Mouse (Mus musculus) naive thymus-derived CD4-positive, alpha-beta T cell, adult 2 months (primary cell): ENCODE measurements around the gene Kng2.
"Not testable (repeated sequence)": the region's sequence is repeated elsewhere in the genome, so short reads cannot be mapped to it uniquely, and the experiment has no call there.

Experiments
- DNase-seq: peaks from one replicate; pipeline ENCODE4 v3.0.0-alpha.2; 2011; ENCODE audit warnings: low read depth

Gene Kng2

GRCm38 (mm10) chr16:23028966-23029600 lies at the start of gene Kng2:
Gene Kng2, minus strand, starts transcription at chr16:23029482.
- DNase-seq, result not testable (repeated sequence)

DNA sequence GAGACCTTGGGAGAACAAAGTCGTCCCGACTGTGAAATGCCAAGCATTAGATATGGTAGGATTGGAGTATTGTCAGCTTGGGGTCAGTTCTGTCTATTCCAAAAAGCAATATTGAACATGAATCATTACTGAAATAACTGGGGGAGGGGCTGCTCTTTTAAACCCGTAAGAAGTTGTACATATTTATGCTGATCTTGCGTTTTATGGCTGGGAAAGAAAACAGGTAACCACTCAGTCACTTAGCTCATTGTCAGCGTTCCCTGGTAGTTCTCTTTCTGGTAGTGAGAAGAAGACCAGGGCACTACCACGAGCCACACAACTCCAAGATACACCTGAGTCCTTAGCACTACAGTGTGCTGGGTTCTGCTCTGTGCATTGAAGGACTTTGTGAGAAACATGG lies 48.2 kb upstream of the Kng2 start:
- DNase-seq, result not testable (repeated sequence)

GRCm38 (mm10) chr16:23060781-23061325 lies 31.6 kb upstream of the Kng2 start:
- DNase-seq, result not testable (repeated sequence)

DNA sequence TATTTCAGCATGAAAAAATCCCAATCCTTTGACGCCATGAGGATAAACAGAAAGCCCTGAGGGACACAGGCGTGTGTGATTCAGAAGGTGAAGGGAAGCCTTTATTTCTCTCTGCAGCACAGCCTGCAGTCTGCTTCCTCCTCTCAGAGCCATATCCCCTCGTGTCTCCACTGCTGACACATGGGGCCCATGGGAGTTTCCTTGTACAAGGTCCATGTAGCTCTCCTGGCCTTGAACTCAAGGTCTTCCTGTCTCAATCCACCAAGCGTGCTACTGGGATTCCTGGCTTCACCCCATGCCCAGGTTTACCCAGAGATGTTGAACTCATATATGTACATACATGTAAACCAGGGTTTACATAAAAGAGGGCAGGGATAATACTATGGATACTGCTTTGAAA lies 30.3 kb upstream of the Kng2 start:
- not testable (repeated sequence) for DNase-seq

GRCm38 (mm10) chr16:23057668-23058447 lies 28.6 kb upstream of the Kng2 start, which contains the start of gene Kng1:
Gene Kng1, plus strand, starts transcription at chr16:23057865.
- not testable (repeated sequence) for DNase-seq

DNA sequence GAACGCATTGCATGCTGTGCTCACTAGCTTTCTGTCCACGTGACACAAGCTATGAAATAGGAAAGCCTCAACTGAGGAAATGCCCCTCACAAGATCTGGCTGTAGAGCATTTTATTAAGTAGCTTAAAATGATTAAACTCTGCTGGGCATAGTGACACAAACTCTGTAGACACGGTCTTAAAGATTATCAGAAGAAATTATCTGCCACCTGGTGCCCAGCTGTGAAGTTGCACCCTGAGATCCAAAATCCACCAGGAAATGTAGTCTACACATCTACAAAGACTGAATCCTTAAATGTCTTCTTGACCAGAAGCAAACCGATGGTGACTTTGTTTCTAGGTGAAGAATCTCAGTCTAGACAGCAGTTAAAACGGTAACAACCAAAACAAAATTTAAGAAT lies 17.0 kb upstream of the Kng2 start:
- peak; percentile 8 for DNase-seq

DNA sequence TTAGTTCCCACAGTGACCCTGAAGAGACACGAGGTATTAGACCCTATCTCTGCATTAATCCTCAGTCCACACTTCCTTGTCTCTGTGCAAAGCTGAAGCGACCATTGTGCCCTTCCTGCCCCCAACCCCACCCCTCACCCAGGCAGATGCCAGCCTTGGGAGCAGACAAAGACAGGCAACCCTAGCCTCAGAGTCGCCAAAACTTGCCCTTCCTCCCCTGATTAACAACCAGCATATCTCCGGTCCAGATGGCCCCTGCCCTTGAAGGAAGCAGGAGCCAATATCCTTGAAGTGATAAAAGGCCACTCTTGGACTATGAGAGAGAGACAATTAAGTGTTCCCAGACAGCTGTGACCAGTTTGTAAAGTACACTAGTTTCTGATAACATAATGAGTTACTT lies 11.6 kb upstream of the Kng2 start:
- DNase-seq, result no peak

DNA sequence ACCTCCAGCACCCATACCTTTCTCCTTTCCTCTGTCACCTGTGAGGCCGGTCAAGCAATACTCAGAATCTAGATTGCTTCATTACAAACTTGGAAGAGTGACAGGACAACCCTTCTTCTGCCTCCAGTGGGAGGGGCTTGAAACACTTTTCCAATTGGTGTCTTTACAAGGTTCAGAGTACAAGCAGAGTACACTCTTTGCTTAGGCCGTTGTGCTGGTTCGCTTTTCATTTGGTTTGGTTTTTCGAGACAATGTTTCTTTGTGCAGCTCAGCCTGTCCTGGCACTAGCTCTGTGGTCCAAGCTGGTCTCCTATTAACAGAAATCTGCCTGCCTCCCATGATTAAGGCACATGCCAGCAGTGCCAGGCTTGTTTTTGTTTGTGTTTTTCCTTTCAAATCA lies 10.0 kb upstream of the Kng2 start:
- no peak for DNase-seq

GRCm38 (mm10) chr16:23037744-23038143 lies 8.5 kb upstream of the Kng2 start:
- DNase-seq, result no peak

DNA sequence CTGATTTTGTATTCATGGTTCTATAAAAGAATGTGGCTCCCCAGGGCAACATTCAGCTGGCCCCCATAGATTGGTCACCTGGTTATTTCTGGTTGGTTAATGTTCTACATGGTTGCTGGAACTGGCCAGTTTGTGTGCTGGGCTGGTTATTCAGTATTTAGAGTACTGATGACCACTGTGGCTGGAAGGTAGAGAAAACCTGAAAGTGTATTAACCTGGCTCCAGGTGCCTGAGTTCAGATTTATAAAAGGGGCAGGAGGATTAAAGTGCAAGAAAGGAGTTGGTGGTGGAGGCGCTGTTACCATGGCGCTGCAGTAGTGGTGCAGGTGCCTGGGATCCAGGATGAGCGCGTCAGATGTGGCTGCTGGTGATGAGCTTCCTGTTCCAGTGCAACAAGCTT lies 4.4 kb upstream of the Kng2 start:
- no peak for DNase-seq

DNA sequence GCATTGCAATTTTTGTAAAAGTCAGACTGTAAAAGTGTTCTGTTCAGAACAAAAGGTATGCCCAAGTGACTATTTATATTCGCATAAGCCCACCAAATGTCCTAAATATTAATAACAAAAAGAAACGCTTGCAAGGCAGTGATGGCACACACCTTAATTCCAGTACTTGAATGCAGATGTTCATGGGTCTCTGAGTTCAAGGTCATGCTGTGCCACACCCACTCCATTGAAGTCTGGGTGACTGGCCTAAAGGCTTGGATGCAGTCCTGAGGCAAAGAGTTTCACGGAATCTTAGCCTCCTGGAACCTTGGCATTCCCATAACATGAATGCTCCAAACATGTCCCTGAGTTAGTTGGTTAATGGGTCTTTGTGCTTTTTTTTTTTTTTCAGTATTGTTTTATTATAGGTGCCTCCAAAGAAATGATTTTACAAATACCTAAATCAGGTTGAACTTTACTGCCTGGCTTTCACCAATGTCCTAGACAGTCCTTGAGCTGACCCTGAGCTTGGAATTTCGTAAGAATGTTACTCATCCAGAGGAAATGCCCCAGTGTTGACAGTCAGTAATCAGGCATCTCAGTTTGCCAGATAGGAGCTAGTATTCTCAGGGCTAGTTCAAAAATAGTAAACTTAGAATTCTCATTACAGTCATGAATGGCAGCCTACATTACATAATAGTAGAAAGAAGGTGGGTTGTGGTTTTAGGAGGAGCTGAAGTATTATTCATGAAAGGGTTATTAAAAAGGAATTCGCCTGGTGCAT lies 1.6 kb upstream of the Kng2 start:
- DNase-seq, result no peak

DNA sequence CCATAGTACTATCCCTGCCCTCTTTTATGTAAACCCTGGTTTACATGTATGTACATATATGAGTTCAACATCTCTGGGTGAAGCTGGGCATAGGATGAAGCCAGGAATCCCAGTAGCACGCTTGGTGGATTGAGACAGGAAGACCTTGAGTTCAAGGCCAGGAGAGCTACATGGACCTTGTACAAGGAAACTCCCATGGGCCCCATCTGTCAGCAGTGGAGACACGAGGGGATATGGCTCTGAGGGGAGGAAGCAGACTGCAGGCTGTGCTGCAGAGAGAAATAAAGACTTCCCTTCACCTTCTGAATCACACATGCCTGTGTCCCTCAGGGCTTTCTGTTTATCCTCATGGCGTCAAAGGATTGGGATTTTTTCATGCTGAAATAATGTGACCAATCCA lies 1.9 kb downstream of the Kng2 start:
- not testable (repeated sequence) for DNase-seq

DNA sequence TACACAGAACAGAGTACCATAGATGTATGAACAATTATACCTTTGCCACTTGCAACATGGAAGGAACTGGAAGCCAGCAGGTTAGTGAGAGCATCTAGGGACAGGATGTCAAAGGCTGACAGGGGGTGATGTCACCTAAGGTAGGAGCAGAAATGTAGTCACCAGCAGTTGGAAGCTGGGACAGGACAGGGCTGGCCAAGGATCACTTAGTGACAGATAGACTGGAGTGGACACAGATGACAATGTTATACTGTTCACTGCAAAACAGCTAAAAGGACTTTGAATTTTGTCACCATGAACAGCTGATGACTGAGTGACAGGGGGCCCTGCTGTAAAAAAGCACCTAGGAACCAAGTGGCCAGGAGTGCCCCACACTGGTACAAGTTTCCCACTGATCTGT lies 2.7 kb downstream of the Kng2 start:
- no peak for DNase-seq

GRCm38 (mm10) chr16:23025111-23025510 lies 4.2 kb downstream of the Kng2 start:
- DNase-seq, result no peak

DNA sequence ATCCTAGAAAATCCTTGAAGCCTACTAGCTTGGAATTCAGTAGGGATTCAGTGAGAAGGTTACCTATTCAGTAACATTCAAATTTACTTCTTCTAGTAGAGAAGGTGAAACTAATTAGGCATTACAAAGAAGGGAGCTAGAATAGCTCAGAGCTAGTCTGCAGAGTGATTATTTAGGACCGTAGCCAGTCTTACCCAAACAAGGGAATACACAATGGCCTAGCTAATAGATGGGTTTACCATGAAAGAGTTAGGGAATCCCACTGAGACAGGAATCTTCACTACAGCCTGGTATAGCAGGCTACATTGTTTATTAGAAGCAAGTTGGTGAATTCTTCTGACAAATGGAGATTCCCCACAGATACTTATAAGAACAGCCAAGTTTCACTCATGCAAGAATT lies 8.7 kb downstream of the Kng2 start:
- DNase-seq, result not testable (repeated sequence)

GRCm38 (mm10) chr16:23014645-23015044 lies 14.6 kb downstream of the Kng2 start:
- DNase-seq, result not testable (repeated sequence)

GRCm38 (mm10) chr16:23013786-23014185 lies 15.5 kb downstream of the Kng2 start:
- not testable (repeated sequence) for DNase-seq

DNA sequence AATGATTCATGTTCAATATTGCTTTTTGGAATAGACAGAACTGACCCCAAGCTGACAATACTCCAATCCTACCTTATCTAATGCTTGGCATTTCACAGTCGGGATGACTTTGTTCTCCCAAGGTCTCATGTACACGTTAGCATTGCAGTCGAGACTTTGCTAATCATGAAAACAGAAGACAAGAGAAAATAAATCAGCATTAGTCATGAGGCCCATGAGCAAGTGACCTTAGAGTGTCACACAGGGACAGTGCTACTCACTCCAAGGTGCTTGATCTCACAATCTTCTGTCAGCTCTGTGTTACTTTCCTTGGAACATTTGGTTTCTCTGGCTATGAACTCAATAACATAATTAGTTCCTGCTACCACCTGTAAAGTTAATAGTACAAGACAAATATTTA lies 32.3 kb downstream of the Kng2 start:
- DNase-seq, result not testable (repeated sequence)

DNA sequence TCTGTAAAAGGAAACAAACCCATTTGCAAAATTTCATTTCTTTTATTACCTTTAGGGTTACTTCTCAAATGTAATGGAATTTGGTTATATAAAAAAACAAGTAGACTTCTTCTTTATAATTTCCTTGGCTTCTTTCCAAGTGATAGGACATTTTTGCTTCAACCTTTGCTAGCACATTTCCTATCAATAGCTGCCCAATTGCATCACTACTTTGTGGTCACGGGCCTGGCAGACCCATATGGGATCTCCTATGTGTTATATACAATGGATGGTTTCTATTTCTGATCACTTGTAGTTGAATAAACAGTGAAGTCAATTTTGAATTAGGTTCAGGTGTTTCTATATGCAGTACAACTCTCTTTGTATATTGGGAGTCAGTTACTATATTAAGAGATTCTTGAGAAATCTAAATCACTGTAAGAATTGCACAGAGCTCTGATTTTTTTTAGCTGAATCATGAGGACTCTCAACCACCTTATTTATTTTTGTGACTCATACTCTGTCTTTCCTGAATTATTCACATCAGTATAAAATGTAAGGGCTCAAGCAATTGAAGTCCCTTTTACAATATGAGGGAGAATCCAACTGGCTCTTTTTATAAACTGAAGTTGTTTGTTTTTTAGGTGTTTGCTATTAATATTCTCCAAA lies 61.8 kb downstream of the Kng2 start:
- DNase-seq, result no peak

GRCm38 (mm10) chr16:22963293-22963692 lies 66.0 kb downstream of the Kng2 start:
- DNase-seq, result no peak

GRCm38 (mm10) chr16:22962256-22962655 lies 67.0 kb downstream of the Kng2 start:
- no peak for DNase-seq

GRCm38 (mm10) chr16:22961073-22961472 lies 68.2 kb downstream of the Kng2 start:
- DNase-seq, result no peak
